Mouse (Mus musculus): ENCODE measurements around the gene Tapt1. TPM values are rescaled to one million over a fixed set of nuclear protein-coding genes. Genes with fewer than 3 reads are reported as not detected.
A peak's percentile ranks its signal among the peaks of the same experiment; 100 is the strongest.

The Tapt1 gene
- polyA plus RNA-seq, 1 experiment from 2014 or later = 46.7 TPM

DNA sequence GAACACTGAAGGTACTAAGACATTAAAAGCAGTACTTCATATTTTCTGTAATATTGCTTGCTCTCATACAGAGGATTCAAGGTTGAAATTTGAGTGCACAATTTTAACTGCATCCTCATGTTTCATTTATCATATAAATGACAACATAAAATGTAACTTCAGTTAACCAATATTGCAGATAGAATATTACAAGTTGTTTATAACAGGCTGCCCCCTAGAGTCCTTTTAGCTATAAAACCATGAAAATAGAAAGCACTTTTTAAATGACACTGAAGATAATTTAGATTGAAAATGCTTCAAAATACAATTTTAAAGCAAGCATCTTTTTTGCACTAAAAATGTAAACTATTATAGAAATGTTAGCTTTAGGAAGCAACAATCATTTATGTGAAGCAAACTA, 24.8 kb downstream of the Tapt1 start:
- no peak for DNase-seq (ENCODE audit: low read depth, low spot score)
- ATAC-seq = no peak
- in situ Hi-C loops (cut with MboI; ENCODE audit: low pct_unique_long_range_greater_than_20kb) = loop anchor here (25.0 kb wide), 1 partner anchor 514 kb away; no protein-coding TSS in a partner anchor
- ChIA-PET POLR2A (no interaction called here), CTCF (interaction anchor here (0.7 to 3.3 kb wide), 15 partner anchors 10 to 158 kb away, joined by 3 to 11 read pairs (median 4); no protein-coding TSS in a partner anchor)
- peak; percentile 33 for TF ChIP-seq CTCF (IDR thresholded peaks at IDR 0.05)
- H3K27me3 ChIP-seq = no peaks in the 10 kb centered on the region

GRCm38 (mm10) chr5:44199109-44199508, 27.3 kb downstream of the Tapt1 start:
- CTCF ChIA-PET = interaction anchor here (3.3 kb wide), 1 partner anchor 13 kb away, joined by 11 read pairs; no protein-coding TSS in a partner anchor
- in situ Hi-C loops (cut with MboI; ENCODE audit: low pct_unique_long_range_greater_than_20kb) = no loop called here
- no peaks in the 10 kb centered on the region for H3K27me3 ChIP-seq
- POLR2A ChIA-PET = no interaction called here
- no peak for TF ChIP-seq CTCF (IDR thresholded peaks at IDR 0.05)
- ATAC-seq (no peak), DNase-seq (ENCODE audit: low read depth, low spot score) (no peak)

- TF ChIP-seq CTCF (IDR thresholded peaks at IDR 0.05) = no peak
- CTCF ChIA-PET = no interaction called here
- DNase-seq (ENCODE audit: low read depth, low spot score) (no peak), ATAC-seq (no peak)
- POLR2A ChIA-PET = no interaction called here
- H3K27me3 ChIP-seq = no peaks in the 10 kb centered on the region
- in situ Hi-C loops (cut with MboI; ENCODE audit: low pct_unique_long_range_greater_than_20kb) = no loop called here
Measured at GRCm38 (mm10) chr5:44198471-44198870, 28.0 kb downstream of the Tapt1 start.

DNA sequence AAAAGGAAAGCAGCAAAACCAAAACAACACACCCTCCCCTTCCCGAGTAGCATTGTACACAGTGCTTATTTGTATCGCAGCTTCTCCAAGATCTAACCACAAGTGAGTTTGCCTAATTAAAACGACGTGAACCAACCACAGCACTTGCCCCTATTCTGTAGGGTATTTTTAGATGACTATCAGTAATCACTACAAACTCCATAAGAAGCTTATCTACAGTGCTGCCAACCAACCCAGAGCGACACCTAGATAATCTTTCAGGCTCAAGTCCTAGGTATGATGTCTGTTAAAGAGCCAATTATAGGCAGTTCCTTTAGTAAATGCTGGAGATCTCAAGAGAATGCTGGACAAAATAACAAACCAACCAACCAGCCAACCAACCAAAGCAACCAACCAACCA, 28.6 kb downstream of the Tapt1 start:
- in situ Hi-C loops (cut with MboI; ENCODE audit: low pct_unique_long_range_greater_than_20kb) = no loop called here
- DNase-seq (ENCODE audit: low read depth, low spot score) = no peak
- no peaks in the 10 kb centered on the region for H3K27me3 ChIP-seq
- no peak for ATAC-seq
- no peak for TF ChIP-seq CTCF (IDR thresholded peaks at IDR 0.05)
- ChIA-PET CTCF (interaction anchor here (0.9 kb wide), 1 partner anchor 26 kb away, joined by 3 read pairs; no protein-coding TSS in a partner anchor), POLR2A (interaction anchor here (0.6 kb wide), 1 partner anchor 20 kb away, joined by 3 read pairs; no protein-coding TSS in a partner anchor)

GRCm38 (mm10) chr5:44196167-44196566, 30.3 kb downstream of the Tapt1 start:
- no peak for ATAC-seq
- TF ChIP-seq CTCF (IDR thresholded peaks at IDR 0.05) = no peak
- in situ Hi-C loops (cut with MboI; ENCODE audit: low pct_unique_long_range_greater_than_20kb) = no loop called here
- ChIA-PET POLR2A (no interaction called here), CTCF (no interaction called here)
- DNase-seq (ENCODE audit: low read depth, low spot score) = no peak
- no peaks in the 10 kb centered on the region for H3K27me3 ChIP-seq

DNA sequence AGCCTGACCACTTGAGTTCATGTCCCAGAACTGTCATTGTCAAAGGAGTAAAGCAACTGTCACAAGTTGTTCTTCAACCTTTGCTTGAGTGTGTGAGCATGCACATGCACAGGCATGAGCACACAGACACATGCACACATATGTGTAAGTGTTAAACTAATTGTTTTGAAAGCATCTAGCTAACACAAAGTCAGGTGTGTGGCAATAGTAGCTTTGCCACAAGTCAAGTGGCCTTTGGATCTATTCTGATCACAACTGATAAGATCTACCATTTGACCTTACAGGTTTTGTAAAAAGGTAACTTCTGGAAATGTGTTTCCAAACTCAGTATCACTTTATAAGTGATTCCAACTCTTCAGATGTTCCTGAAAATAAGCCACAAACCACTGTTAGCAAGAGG, 39.1 kb downstream of the Tapt1 start:
- no peak for DNase-seq (ENCODE audit: low read depth, low spot score)
- ChIA-PET POLR2A (no interaction called here), CTCF (interaction anchor here (0.6 to 1.1 kb wide), 5 partner anchors 15 to 24 kb away, joined by 3 to 4 read pairs (median 3); no protein-coding TSS in a partner anchor)
- no peak for TF ChIP-seq CTCF (IDR thresholded peaks at IDR 0.05)
- ATAC-seq = no peak
- in situ Hi-C loops (cut with MboI; ENCODE audit: low pct_unique_long_range_greater_than_20kb) = no loop called here
- H3K27me3 ChIP-seq = no peaks in the 10 kb centered on the region

GRCm38 (mm10) chr5:44181669-44182068, 44.8 kb downstream of the Tapt1 start:
- POLR2A ChIA-PET = no interaction called here
- no peaks in the 10 kb centered on the region for H3K27me3 ChIP-seq
- TF ChIP-seq CTCF (IDR thresholded peaks at IDR 0.05) = no peak
- CTCF ChIA-PET = interaction anchor here (1.2 to 1.5 kb wide), 2 partner anchors 18 to 63 kb away, joined by 3 to 4 read pairs; no protein-coding TSS in a partner anchor
- ATAC-seq = no peak
- in situ Hi-C loops (cut with MboI; ENCODE audit: low pct_unique_long_range_greater_than_20kb) = no loop called here
- DNase-seq (ENCODE audit: low read depth, low spot score) = no peak

DNA sequence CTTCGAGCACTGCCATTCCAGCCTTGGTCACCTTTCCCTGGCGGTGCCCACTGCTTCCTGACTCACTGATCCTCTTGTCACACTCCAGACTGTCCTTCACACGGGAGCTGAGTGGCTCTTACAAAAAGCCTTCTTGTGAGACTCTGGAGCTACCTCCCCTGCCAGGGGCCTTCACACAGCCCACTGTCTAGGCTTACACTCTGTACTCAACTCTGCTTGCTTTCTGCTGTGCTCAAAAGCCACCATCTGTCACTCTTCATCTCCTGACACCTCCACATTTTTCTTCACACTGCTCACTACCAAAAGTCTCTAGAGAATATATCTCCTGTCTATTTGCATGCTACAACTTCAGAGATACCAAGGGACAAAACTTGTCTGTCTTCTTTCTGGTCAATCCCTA, 46.0 kb downstream of the Tapt1 start:
- no peaks in the 10 kb centered on the region for H3K27me3 ChIP-seq
- ChIA-PET CTCF (no interaction called here), POLR2A (no interaction called here)
- DNase-seq (ENCODE audit: low read depth, low spot score) (no peak), ATAC-seq (no peak)
- in situ Hi-C loops (cut with MboI; ENCODE audit: low pct_unique_long_range_greater_than_20kb) = no loop called here
- no peak for TF ChIP-seq CTCF (IDR thresholded peaks at IDR 0.05)

GRCm38 (mm10) chr5:44174046-44174445, 52.4 kb downstream of the Tapt1 start:
- POLR2A ChIA-PET = no interaction called here
- DNase-seq (ENCODE audit: low read depth, low spot score) = no peak
- CTCF ChIA-PET = interaction anchor here (0.9 to 1.3 kb wide), 3 partner anchors 12 to 128 kb away, joined by 3 to 4 read pairs (median 3); no protein-coding TSS in a partner anchor
- no peak for ATAC-seq
- no peaks in the 10 kb centered on the region for H3K27me3 ChIP-seq
- no peak for TF ChIP-seq CTCF (IDR thresholded peaks at IDR 0.05)
- in situ Hi-C loops (cut with MboI; ENCODE audit: low pct_unique_long_range_greater_than_20kb) = no loop called here

GRCm38 (mm10) chr5:44166866-44167265, 59.6 kb downstream of the Tapt1 start:
- CTCF ChIA-PET = interaction anchor here (0.9 to 2.1 kb wide), 9 partner anchors 10 to 275 kb away, joined by 3 to 8 read pairs (median 4); no protein-coding TSS in a partner anchor
- DNase-seq (ENCODE audit: low read depth, low spot score) (no peak), ATAC-seq (no peak)
- H3K27me3 ChIP-seq = no peaks in the 10 kb centered on the region
- no peak for TF ChIP-seq CTCF (IDR thresholded peaks at IDR 0.05)
- POLR2A ChIA-PET = no interaction called here
- in situ Hi-C loops (cut with MboI; ENCODE audit: low pct_unique_long_range_greater_than_20kb) = no loop called here

GRCm38 (mm10) chr5:44165854-44166253, 60.6 kb downstream of the Tapt1 start:
- POLR2A ChIA-PET = no interaction called here
- ATAC-seq (peak; percentile 44), DNase-seq (ENCODE audit: low read depth, low spot score) (no peak)
- peak; percentile 57 for TF ChIP-seq CTCF (IDR thresholded peaks at IDR 0.05)
- no peaks in the 10 kb centered on the region for H3K27me3 ChIP-seq
- CTCF ChIA-PET = interaction anchor here (1.0 to 2.2 kb wide), 7 partner anchors 13 to 62 kb away, joined by 3 to 7 read pairs (median 4); no protein-coding TSS in a partner anchor
- in situ Hi-C loops (cut with MboI; ENCODE audit: low pct_unique_long_range_greater_than_20kb) = no loop called here

Measured in Patski (cell line).